Mouse (Mus musculus) thymus, adult 2 months (tissue): Measurements from ENCODE around the gene Fkbp15.

Experiments
- CTCF ChIP-seq: fragments of 200-500 bp; IDR thresholded peaks from 2 replicates; pipeline ENCODE4 v1.5.1; 2012; ENCODE audit warnings: mild to moderate bottlenecking, control low read depth, low read length, moderate library complexity, borderline replicate concordance; ENCODE audit not compliant: control insufficient read depth, poor library complexity, insufficient read depth; ENCODE audit errors: extremely low read depth
- POLR2A ChIP-seq: fragments of 200-500 bp; IDR thresholded peaks from 2 replicates; pipeline ENCODE4 v1.6.1; 2012; ENCODE audit warnings: mild to moderate bottlenecking, low read length, control low read depth, moderate library complexity; ENCODE audit not compliant: control insufficient read depth, poor library complexity, insufficient read depth; ENCODE audit errors: extremely low read depth

GRCm38 (mm10) chr4:62398956-62399355, 38.6 kb upstream of the Fkbp15 start:
- TF ChIP-seq CTCF = no peak
- no peak for TF ChIP-seq POLR2A
